Mouse (Mus musculus): ENCODE results near the gene Prkd2.

Gene Prkd2

GRCm38 (mm10) chr7:16830449-16830848, 12.3 kb upstream of the Prkd2 start:
- peak; percentile 46 for DNase-seq

- DNase-seq, result no peak
These were observed 4.5 kb upstream of the Prkd2 start for GRCm38 (mm10) chr7:16837916-16838803.

- no peak for DNase-seq
These were observed 3.8 kb upstream of the Prkd2 start for GRCm38 (mm10) chr7:16838804-16839426.

GRCm38 (mm10) chr7:16839427-16840108, 3.1 kb upstream of the Prkd2 start:
- DNase-seq, result no peak

- no peak for DNase-seq
These were observed 2.6 kb upstream of the Prkd2 start for GRCm38 (mm10) chr7:16840109-16840491.

- no peak for DNase-seq
These were observed 1.6 kb upstream of the Prkd2 start for GRCm38 (mm10) chr7:16841078-16841477.

GRCm38 (mm10) chr7:16841561-16842560, 841 bp upstream of the Prkd2 start:
- DNase-seq, result no peak

- peak; percentile 35 for DNase-seq
These were observed 904 bp downstream of the Prkd2 start for GRCm38 (mm10) chr7:16843441-16844171.

- no peak for DNase-seq
These were observed 2.0 kb downstream of the Prkd2 start for GRCm38 (mm10) chr7:16844696-16845071.

- peak; percentile 50 for DNase-seq
These were observed 2.5 kb downstream of the Prkd2 start for GRCm38 (mm10) chr7:16845072-16845819.

GRCm38 (mm10) chr7:16845820-16846167, 3.1 kb downstream of the Prkd2 start:
- no peak for DNase-seq

GRCm38 (mm10) chr7:16846775-16847174, 4.1 kb downstream of the Prkd2 start:
- DNase-seq, result no peak

GRCm38 (mm10) chr7:16847507-16847906, 4.8 kb downstream of the Prkd2 start:
- DNase-seq, result no peak

- no peak for DNase-seq
These were observed 5.9 kb downstream of the Prkd2 start for GRCm38 (mm10) chr7:16848579-16848978.

GRCm38 (mm10) chr7:16851636-16852035, 8.9 kb downstream of the Prkd2 start:
- DNase-seq, result no peak

GRCm38 (mm10) chr7:16853302-16853831, 10.7 kb downstream of the Prkd2 start:
- DNase-seq, result no peak

GRCm38 (mm10) chr7:16858336-16858735, 15.6 kb downstream of the Prkd2 start:
- no peak for DNase-seq

GRCm38 (mm10) chr7:16859902-16860651, 17.4 kb downstream of the Prkd2 start:
- DNase-seq, result no peak

- no peak for DNase-seq
These were observed 24.8 kb downstream of the Prkd2 start for GRCm38 (mm10) chr7:16867488-16867887.

- DNase-seq, result no peak
These were observed 26.8 kb downstream of the Prkd2 start for GRCm38 (mm10) chr7:16869497-16869896.
